ENCODE assay signal across 12 mouse cellular contexts in the genomic region with DNA sequence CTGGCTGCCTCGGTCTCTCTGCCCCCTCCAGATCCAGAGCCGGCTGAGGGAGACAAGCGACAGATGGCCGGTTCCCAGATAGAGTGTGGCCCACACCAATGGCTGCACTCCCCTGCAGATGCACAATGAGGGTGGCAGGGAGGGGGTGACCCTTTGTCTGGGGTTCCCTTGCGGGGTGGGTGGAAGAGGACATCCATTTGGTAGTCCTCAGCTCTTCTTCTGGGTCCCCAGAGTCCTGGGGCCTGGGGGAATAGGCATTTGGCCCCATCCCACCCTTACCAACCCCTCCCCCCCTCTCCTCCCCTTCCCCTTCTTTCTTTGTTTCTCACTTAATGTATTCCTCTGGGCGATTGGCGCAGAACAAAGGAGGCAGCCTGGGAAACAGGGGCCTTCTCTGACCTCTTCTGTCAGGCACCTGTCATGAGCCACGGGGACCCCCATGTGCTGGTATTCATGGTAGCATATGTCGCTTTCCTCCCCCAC. TPM values are rescaled to one million over a fixed set of nuclear protein-coding genes. Genes with fewer than 3 reads are reported as not detected.
DNase-seq lines count a peak whose midpoint lies in the region; ATAC-seq lines count a peak whose summit lies in the region.
"Had no signal": no experiment of that assay in that cellular context is flagged by ENCODE, and none has a peak within 500 bp of the region (broad histone marks: within the 10 kb centered on the region; RNA-seq: fewer than 3 reads in every experiment).

No protein-coding gene starts in this region.

- H3K27me3 ChIP-seq in embryonic facial prominence, embryonic 14.5 days (replicated peaks; ENCODE audit: control insufficient read depth, insufficient read depth, low read length): no peaks in the 10 kb centered on the region
- no peaks in the 10 kb centered on the region for H3K27me3 ChIP-seq in hindbrain, embryonic 14.5 days (ENCODE audit: control insufficient read depth, insufficient read depth, low read length)
- H3K27me3 ChIP-seq: CH12.LX; heart, embryonic 13.5 days had no signal

- H3K4me1 ChIP-seq in embryonic facial prominence, embryonic 14.5 days (ENCODE audit: control insufficient read depth, insufficient read depth, low read length): peaks cover 8% of the 10 kb centered on the region; the same call in 1 of the 2 replicates
- peaks cover 7% of the 10 kb centered on the region for H3K4me1 ChIP-seq in hindbrain, embryonic 14.5 days (replicated peaks; ENCODE audit: control insufficient read depth, insufficient read depth, low read length)

- H3K9me3 ChIP-seq in embryonic facial prominence, embryonic 14.5 days (ENCODE audit: control insufficient read depth, low read length): no peaks in the 10 kb centered on the region
- no peaks in the 10 kb centered on the region for H3K9me3 ChIP-seq in hindbrain, embryonic 14.5 days (ENCODE audit: control insufficient read depth, low read length)
- H3K9me3 ChIP-seq: heart, embryonic 13.5 days; liver, embryonic 15.5 days had no signal

- H3K9ac ChIP-seq in embryonic facial prominence, embryonic 14.5 days (ENCODE audit: low read depth, low read length): no peak overlapping the region
- peak overlapping the region; percentile 12; the same call in 1 of the 2 replicates for H3K9ac ChIP-seq in hindbrain, embryonic 14.5 days
- H3K9ac ChIP-seq: heart, embryonic 13.5 days; liver, embryonic 15.5 days had no signal

- no peak overlapping the region for H3K4me3 ChIP-seq in embryonic facial prominence, embryonic 14.5 days (ENCODE audit: low read depth, low read length)
- no peak overlapping the region for H3K4me3 ChIP-seq in hindbrain, embryonic 14.5 days (replicated peaks; ENCODE audit: low read length)
- H3K4me3 ChIP-seq: heart, embryonic 13.5 days; liver, embryonic 15.5 days had no signal

- ATAC-seq in embryonic facial prominence, embryonic 14.5 days (ENCODE audit: low read depth): peak; percentile 39; the same call in 1 of the 2 replicates
- ATAC-seq in hindbrain, embryonic 14.5 days (ENCODE audit: low FRiP score): peak; percentile 72
- ATAC-seq: intestine, embryonic 16.5 days had no signal

- 41% methylated on average over 9 of the region's 9 CpGs for WGBS in embryonic facial prominence, embryonic 14.5 days
- WGBS in hindbrain, embryonic 14.5 days: 10% methylated on average over 9 of the region's 9 CpGs

- peak; percentile 42 for DNase-seq in ZHBTc4 (ENCODE audit: low read depth, low spot score)
- peak; percentile 70 for DNase-seq in embryonic facial prominence, embryonic 14.5 days (ENCODE audit: low spot score)
- DNase-seq in hindbrain, embryonic 14.5 days (ENCODE audit: low spot score): peak; percentile 52
- peak; percentile 64 for DNase-seq in neural tube, embryonic 10.5 days (ENCODE audit: extremely low spot score, low spot score)
- DNase-seq in lung, postnatal 10 days: no peak
- DNase-seq in urinary bladder, adult 18-20 months (ENCODE audit: low spot score in 2 of 2): no peak
- no peak for DNase-seq in spleen, adult 18-20 months
- DNase-seq in layer of hippocampus, adult 9-10 months (ENCODE audit: low spot score): no peak

- H3K4me2 ChIP-seq in embryonic facial prominence, embryonic 14.5 days (ENCODE audit: low read depth, low read length): no peak overlapping the region
- H3K4me2 ChIP-seq in hindbrain, embryonic 14.5 days (replicated peaks): no peak overlapping the region
- H3K4me2 ChIP-seq: heart, embryonic 13.5 days; liver, embryonic 15.5 days had no signal

- H3K27ac ChIP-seq in embryonic facial prominence, embryonic 14.5 days (replicated peaks; ENCODE audit: low read depth, low read length): no peak overlapping the region
- peak overlapping the region; percentile 80 for H3K27ac ChIP-seq in hindbrain, embryonic 14.5 days
- H3K27ac ChIP-seq: heart, embryonic 13.5 days; liver, embryonic 15.5 days had no signal

- H3K36me3 ChIP-seq in embryonic facial prominence, embryonic 14.5 days (ENCODE audit: control insufficient read depth, insufficient read depth, low read length): peaks cover 31% of the 10 kb centered on the region
- H3K36me3 ChIP-seq in hindbrain, embryonic 14.5 days (replicated peaks; ENCODE audit: control insufficient read depth, insufficient read depth): peaks cover 53% of the 10 kb centered on the region
- H3K36me3 ChIP-seq: liver, embryonic 15.5 days had no signal

RNA-seq across cellular contexts. Expression of a gene that starts 34.7 kb away (rescaled TPM):
- 7.0 and 7.1 TPM in 2 replicates for polyA plus RNA-seq in embryonic facial prominence, embryonic 14.5 days (2014; fragmentation: Nextera tagmentation; extraction: Ambion mirVana)
- polyA plus RNA-seq in hindbrain, embryonic 14.5 days (2014; fragmentation: Nextera tagmentation; extraction: Ambion mirVana): 13.7 and 14.8 TPM in 2 replicates

RNA-seq across cellular contexts. Expression of a gene that starts 49.8 kb away (rescaled TPM):
- 33.4 and 40.3 TPM in 2 replicates for polyA plus RNA-seq in embryonic facial prominence, embryonic 14.5 days (2014; fragmentation: Nextera tagmentation; extraction: Ambion mirVana)
- 42.4 and 51.8 TPM in 2 replicates for polyA plus RNA-seq in hindbrain, embryonic 14.5 days (2014; fragmentation: Nextera tagmentation; extraction: Ambion mirVana)

RNA-seq across cellular contexts. Expression of a gene that starts 50.8 kb away (rescaled TPM):
- polyA plus RNA-seq in embryonic facial prominence, embryonic 14.5 days (2014; fragmentation: Nextera tagmentation; extraction: Ambion mirVana): 42.0 and 42.1 TPM in 2 replicates
- polyA plus RNA-seq in hindbrain, embryonic 14.5 days (2014; fragmentation: Nextera tagmentation; extraction: Ambion mirVana): 29.6 and 36.0 TPM in 2 replicates

Comparison
In these comparisons a context has a peak if more than half of its experiments do, and no peak if none do; other contexts are left out.
1. DNase-seq: peak in ZHBTc4 (single experiment), embryonic facial prominence, embryonic 14.5 days (single experiment), hindbrain, embryonic 14.5 days (single experiment) and neural tube, embryonic 10.5 days (single experiment); none in lung, postnatal 10 days (single experiment), urinary bladder, adult 18-20 months (0 of 2), spleen, adult 18-20 months (0 of 2) and layer of hippocampus, adult 9-10 months (single experiment).